Mouse (Mus musculus): Measurements from ENCODE around the gene Tmem44. TPM values are rescaled to one million over a fixed set of nuclear protein-coding genes. Genes with fewer than 3 reads are reported as not detected.

Gene Tmem44
- polyA plus RNA-seq, 1 experiment from 2014 or later = 19.3 TPM

DNA sequence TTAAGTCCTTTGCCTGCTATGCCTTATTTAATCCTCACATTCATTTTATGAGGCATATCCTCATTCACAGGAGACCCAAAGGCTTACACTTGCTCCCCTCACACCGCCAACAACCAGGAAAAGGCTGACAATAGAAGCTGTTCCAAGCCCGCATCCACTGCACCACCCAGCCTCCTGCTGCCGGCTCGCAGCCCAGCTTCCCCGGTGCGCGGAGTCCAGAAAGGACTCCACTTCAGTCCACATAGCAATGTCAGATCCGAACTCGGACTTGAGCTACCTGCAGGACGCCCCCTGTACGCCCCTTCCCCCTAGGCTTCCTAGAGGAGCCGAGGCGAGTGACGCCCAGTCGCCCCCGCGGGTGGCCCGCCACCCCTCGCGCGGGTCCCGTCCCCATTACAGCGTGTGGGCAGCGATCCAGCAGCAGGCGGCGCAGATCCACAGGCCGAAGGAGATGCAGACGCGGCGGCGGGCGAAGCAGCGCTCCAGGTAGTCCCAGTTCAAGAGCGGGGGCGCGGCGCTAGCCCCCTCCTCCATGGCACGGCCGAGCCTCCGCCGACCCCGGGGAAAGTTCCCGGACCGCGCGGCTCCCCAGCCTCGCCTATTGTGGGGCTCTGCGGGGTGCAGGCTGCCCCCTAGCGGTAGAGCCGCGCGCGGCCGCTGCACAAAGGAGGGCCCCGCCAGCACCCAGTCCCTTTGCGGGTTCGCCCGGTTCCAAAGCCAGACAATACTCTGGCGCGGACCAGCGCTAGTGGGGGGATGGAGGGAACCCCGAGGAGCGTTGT is 485 bp downstream of the Tmem44 start:
- peaks cover 23% of the 10 kb centered on the region; the same call in 1 of the 2 replicates for H3K36me3 ChIP-seq
- peak overlapping the region; percentile 84 for H3K4me3 ChIP-seq
- peak overlapping the region; percentile 72 for H3K27ac ChIP-seq
- H3K4me1 ChIP-seq (replicated peaks) = peaks cover 34% of the 10 kb centered on the region
- H3K4me2 ChIP-seq = peak overlapping the region; percentile 80
- peak; percentile 76 for ATAC-seq (replicated peaks; ENCODE audit: insufficient number of reproducible peaks, insufficient read depth, low FRiP score, low read depth)
- H3K9ac ChIP-seq = peak overlapping the region; percentile 96
- WGBS = under 1% methylated on average over 59 of the region's 63 CpGs
- no peaks in the 10 kb centered on the region for H3K27me3 ChIP-seq
- peaks cover 4% of the 10 kb centered on the region for H3K9me3 ChIP-seq (replicated peaks)

DNA sequence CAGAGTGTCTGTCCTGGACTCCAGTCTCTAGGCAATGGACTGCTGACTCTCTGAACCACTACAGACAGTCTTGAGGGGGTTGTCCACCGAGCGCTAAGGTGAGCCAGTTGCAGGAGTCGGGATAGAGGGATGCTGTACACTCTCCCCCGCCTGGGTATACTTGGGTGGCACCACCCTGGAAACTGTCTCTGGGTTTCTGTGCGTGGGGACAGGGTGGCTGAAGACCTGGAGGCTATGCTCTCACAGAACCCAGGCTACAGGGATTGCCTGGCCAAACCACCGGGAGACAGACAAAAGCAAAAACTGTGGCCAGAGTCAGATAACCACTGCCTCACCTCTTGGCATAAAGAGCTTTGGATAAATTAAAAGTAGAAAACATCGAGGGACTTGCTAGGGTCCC is 1.1 kb downstream of the Tmem44 start:
- H3K4me1 ChIP-seq (replicated peaks) = peaks cover 34% of the 10 kb centered on the region
- H3K4me3 ChIP-seq = peak overlapping the region; percentile 84
- H3K9me3 ChIP-seq (replicated peaks) = no peaks in the 10 kb centered on the region
- H3K27me3 ChIP-seq = no peaks in the 10 kb centered on the region
- WGBS = 79% methylated on average over 7 of the region's 7 CpGs
- no peak overlapping the region for H3K27ac ChIP-seq
- peak overlapping the region; percentile 96 for H3K9ac ChIP-seq
- H3K4me2 ChIP-seq = peak overlapping the region; percentile 80
- peaks cover 26% of the 10 kb centered on the region; the same call in 1 of the 2 replicates for H3K36me3 ChIP-seq
- ATAC-seq (replicated peaks; ENCODE audit: insufficient number of reproducible peaks, insufficient read depth, low FRiP score, low read depth) = no peak

DNA sequence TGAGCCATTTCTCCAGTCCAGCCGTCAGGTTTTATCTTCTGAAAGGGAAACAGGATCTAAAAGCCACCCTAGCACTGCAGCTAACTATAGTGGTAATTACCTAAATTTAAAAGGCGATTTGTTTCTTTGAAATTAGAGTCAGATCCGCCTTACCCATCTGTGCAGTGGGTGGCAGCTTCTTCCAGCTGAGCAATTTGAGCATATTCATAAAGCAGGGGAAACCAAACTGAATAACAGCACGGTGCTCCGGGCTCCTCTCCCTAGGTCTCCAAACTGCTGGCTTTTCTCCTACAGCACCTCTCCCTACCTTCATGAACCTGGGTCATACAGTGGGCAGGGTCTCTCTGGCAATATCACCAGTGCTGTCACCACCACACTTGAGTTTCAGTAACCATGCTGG is 2.4 kb downstream of the Tmem44 start:
- 84% methylated on average over 5 of the region's 5 CpGs for WGBS
- no peak overlapping the region for H3K9ac ChIP-seq
- no peak for ATAC-seq (replicated peaks; ENCODE audit: insufficient number of reproducible peaks, insufficient read depth, low FRiP score, low read depth)
- H3K4me2 ChIP-seq = no peak overlapping the region
- H3K27me3 ChIP-seq = no peaks in the 10 kb centered on the region
- H3K4me1 ChIP-seq (replicated peaks) = peaks cover 30% of the 10 kb centered on the region
- H3K9me3 ChIP-seq (replicated peaks) = no peaks in the 10 kb centered on the region
- no peak overlapping the region for H3K4me3 ChIP-seq
- H3K36me3 ChIP-seq = peaks cover 26% of the 10 kb centered on the region; the same call in 1 of the 2 replicates
- no peak overlapping the region for H3K27ac ChIP-seq

DNA sequence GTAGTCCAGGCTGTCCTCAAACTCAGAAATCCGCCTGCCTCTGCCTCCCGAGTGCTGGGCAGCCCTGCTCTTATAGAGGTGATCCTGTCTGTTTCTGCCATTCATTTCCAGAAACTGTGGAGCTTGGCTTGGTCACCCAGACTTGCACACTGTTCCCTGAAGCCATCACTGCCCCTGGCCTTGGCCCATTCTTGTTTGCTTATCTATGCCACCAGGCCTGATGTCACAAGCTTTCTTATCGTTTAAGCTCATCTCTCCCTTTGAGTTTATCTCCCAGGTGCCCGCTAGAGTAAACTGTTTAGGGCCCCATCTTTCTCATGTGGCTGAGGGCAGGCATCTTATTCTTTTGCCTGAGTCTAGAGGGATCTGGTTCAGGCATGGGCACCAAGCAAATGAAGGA is 5.9 kb downstream of the Tmem44 start:
- H3K27ac ChIP-seq = no peak overlapping the region
- no peak overlapping the region for H3K4me3 ChIP-seq
- 79% methylated on average over 4 of the region's 4 CpGs for WGBS
- H3K4me2 ChIP-seq = no peak overlapping the region
- H3K9ac ChIP-seq = no peak overlapping the region
- peaks cover 26% of the 10 kb centered on the region; the same call in 1 of the 2 replicates for H3K36me3 ChIP-seq
- ATAC-seq (replicated peaks; ENCODE audit: insufficient number of reproducible peaks, insufficient read depth, low FRiP score, low read depth) = no peak
- H3K27me3 ChIP-seq = no peaks in the 10 kb centered on the region
- H3K9me3 ChIP-seq (replicated peaks) = no peaks in the 10 kb centered on the region
- H3K4me1 ChIP-seq (replicated peaks) = peaks cover 24% of the 10 kb centered on the region

DNA sequence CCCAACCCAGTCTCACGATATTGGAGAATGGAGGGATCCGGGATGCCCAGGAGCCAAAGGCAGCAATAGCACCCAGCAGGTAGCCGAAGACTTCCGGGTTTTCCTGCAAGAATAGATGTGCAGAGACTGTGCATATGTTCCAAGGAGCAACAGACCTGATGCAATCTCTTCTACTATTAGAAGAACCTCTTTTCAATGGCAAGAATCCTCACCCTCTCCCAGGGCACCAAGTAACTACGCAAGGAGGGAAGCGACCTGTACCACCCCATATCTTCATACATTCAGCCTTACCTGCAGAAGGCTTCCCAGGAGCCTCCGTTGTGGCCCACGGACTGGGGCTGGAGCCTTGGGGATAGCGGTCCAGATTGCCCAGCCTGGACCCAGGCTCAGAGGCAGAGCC is 7.3 kb downstream of the Tmem44 start:
- Histone ChIP-seq H3K27me3 (no peaks in the 10 kb centered on the region), H3K4me1 (replicated peaks) (peaks cover 21% of the 10 kb centered on the region), H3K9ac (no peak overlapping the region), H3K9me3 (replicated peaks) (no peaks in the 10 kb centered on the region), H3K4me3 (no peak overlapping the region), H3K4me2 (no peak overlapping the region), H3K27ac (no peak overlapping the region), H3K36me3 (peaks cover 26% of the 10 kb centered on the region; the same call in 1 of the 2 replicates)
- no peak for ATAC-seq (replicated peaks; ENCODE audit: insufficient number of reproducible peaks, insufficient read depth, low FRiP score, low read depth)
- 86% methylated on average over 9 of the region's 9 CpGs for WGBS

DNA sequence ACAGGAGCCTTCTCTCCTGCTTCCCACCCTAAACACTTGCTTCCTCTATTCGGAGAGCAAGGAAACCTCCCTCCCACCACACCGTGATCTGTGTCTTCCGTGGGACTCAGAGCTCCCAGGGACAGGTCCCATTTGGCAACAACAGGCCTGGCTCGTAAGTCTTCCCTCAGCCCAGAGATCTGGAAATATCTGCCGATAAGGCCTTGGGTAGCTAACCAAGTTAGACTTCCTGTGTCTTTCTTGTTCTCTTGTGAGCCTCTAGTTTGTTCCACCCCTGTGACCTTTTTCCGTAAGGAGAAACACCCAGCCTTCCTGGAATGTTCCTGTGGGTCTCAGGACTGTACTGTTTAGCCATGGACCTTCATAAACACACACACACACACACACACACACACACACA is 7.8 kb downstream of the Tmem44 start:
- peaks cover 26% of the 10 kb centered on the region; the same call in 1 of the 2 replicates for H3K36me3 ChIP-seq
- H3K4me2 ChIP-seq = no peak overlapping the region
- no peak overlapping the region for H3K9ac ChIP-seq
- ATAC-seq (replicated peaks; ENCODE audit: insufficient number of reproducible peaks, insufficient read depth, low FRiP score, low read depth) = no peak
- H3K4me3 ChIP-seq = no peak overlapping the region
- 63% methylated on average over 6 of the region's 6 CpGs for WGBS
- H3K9me3 ChIP-seq (replicated peaks) = no peaks in the 10 kb centered on the region
- no peaks in the 10 kb centered on the region for H3K27me3 ChIP-seq
- H3K4me1 ChIP-seq (replicated peaks) = peaks cover 21% of the 10 kb centered on the region
- 0 out of 2 replicates have a peak overlapping the region, but pooled peaks have one; percentile 16 for H3K27ac ChIP-seq

DNA sequence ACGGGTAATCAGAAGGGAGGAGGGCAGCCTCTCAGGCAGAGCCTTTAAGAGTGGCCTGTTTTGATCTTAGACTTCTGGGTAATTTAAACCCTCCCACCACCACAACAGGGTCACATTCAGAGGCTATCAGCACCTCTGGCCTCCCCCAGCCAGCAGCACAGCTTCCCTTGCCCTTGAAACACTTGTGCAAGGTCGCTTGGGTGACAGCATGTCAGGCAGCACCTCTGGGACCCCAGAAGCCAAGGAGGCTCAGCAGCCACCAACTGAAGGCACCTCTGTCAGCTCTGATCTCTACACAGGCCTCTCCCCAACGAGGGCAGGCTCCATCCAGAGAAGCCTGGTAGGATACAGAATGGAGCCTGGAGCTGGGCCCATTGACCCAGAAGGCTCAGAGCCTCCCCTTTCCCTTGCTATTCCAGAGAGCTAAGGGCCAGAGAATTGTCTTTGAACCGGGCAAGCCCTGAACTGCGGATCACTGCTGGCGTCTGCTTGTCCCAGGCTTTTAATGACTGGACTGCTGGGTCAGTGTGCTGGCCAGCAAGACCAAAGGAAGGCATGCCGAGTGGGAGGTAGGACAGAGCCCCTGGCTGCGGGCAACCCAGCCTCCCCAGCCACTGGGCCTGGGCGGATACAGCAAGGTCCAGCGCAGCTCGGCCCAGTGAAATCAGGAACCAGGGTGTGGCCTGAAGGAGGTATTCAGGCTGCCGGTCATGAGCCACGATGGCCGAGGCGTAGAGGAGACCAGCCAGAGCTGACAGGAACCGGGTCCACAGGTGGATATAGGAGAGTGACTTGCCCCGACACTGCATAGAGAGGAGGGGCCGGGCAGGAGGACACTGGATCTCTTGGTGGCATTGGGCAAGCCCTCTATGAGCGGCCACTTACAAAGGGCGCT is 10.3 kb downstream of the Tmem44 start:
- WGBS = 49% methylated on average over 20 of the region's 20 CpGs
- ATAC-seq (replicated peaks; ENCODE audit: insufficient number of reproducible peaks, insufficient read depth, low FRiP score, low read depth) = peak; percentile 58
- H3K4me3 ChIP-seq = peak overlapping the region; percentile 27
- H3K9me3 ChIP-seq (replicated peaks) = no peaks in the 10 kb centered on the region
- peak overlapping the region; percentile 82 for H3K27ac ChIP-seq
- H3K36me3 ChIP-seq = peaks cover 8% of the 10 kb centered on the region; the same call in 1 of the 2 replicates
- no peaks in the 10 kb centered on the region for H3K27me3 ChIP-seq
- peaks cover 32% of the 10 kb centered on the region for H3K4me1 ChIP-seq (replicated peaks)
- peak overlapping the region; percentile 45 for H3K9ac ChIP-seq
- H3K4me2 ChIP-seq = peak overlapping the region; percentile 51

DNA sequence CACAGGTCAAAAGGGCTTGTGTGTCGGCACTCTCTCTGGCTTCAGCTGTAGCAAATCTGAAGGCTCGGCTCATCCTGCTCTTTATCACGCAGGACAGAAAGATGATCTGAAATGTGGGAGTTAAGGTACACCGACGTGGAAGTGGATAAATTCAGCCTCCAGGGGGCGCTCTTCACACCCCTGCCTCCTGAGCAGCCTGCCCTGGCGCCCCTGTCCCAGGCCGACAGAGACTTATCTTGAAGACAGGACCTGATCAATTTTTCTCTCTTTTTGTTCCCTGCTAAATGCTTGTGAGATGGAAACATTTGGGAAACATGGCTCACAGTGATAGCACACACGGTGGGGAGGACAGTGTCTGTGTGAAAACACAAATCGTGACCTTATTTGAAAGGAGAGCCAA is 11.2 kb downstream of the Tmem44 start:
- Histone ChIP-seq H3K4me3 (no peak overlapping the region), H3K27me3 (no peaks in the 10 kb centered on the region), H3K4me2 (no peak overlapping the region), H3K9me3 (replicated peaks) (no peaks in the 10 kb centered on the region), H3K36me3 (no peaks in the 10 kb centered on the region; the same call in 1 of the 2 replicates), H3K4me1 (replicated peaks) (peaks cover 32% of the 10 kb centered on the region), H3K9ac (no peak overlapping the region), H3K27ac (peak overlapping the region; percentile 82)
- no peak for ATAC-seq (replicated peaks; ENCODE audit: insufficient number of reproducible peaks, insufficient read depth, low FRiP score, low read depth)
- WGBS = 19% methylated on average over 10 of the region's 10 CpGs

DNA sequence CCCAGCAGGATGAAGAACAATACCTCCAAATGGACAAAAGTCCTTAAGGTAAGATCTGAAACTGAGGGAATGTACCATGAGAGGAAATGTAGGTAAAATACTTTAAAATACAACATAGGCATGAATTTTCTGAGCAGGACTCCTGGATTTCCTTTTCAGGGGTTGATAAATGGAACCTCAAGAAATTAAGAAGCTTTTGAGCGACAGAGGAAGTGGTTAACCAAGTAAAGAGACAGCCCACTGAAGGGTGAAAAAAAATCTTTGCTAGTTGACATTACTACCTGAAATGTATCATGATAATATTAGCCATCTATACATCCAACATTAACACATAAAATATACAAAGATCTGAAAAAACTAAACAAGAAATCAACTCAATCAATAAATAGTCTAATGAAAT is 15.6 kb downstream of the Tmem44 start:
- no peaks in the 10 kb centered on the region for H3K36me3 ChIP-seq
- no peak overlapping the region for H3K27ac ChIP-seq
- no peak overlapping the region for H3K4me3 ChIP-seq
- H3K4me1 ChIP-seq (replicated peaks) = peaks cover 32% of the 10 kb centered on the region
- no peaks in the 10 kb centered on the region for H3K9me3 ChIP-seq (replicated peaks)
- no peak overlapping the region for H3K9ac ChIP-seq
- no peak for ATAC-seq (replicated peaks; ENCODE audit: insufficient number of reproducible peaks, insufficient read depth, low FRiP score, low read depth)
- no peak overlapping the region for H3K4me2 ChIP-seq
- 89% methylated on average over 1 of the region's 1 CpGs for WGBS
- no peaks in the 10 kb centered on the region for H3K27me3 ChIP-seq

DNA sequence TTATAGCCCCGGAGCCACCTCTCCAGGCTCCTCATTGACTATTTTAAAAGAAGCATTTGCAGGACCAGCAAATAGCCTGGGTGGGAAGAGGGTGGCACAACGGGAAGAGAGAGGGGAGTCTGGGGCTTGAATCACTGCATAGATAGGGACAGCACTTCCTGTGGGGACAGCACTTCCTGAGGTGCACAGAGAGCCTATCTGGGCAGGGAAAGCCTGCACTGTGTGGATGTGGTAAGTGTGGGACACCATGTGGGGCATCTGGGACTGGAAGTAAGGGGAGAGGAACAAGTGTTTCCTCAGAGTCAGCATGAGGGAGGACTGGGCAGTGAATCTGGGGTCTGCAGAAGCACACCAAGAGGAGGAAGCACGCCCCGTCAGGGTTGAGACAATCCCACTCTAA is 17.1 kb downstream of the Tmem44 start:
- WGBS = 60% methylated on average over 4 of the region's 4 CpGs
- H3K27me3 ChIP-seq = no peaks in the 10 kb centered on the region
- peaks cover 22% of the 10 kb centered on the region for H3K4me1 ChIP-seq (replicated peaks)
- H3K27ac ChIP-seq = no peak overlapping the region
- no peak overlapping the region for H3K4me3 ChIP-seq
- ATAC-seq (replicated peaks; ENCODE audit: insufficient number of reproducible peaks, insufficient read depth, low FRiP score, low read depth) = no peak
- H3K9ac ChIP-seq = no peak overlapping the region
- no peak overlapping the region for H3K4me2 ChIP-seq
- peaks cover 10% of the 10 kb centered on the region; the same call in 1 of the 2 replicates for H3K36me3 ChIP-seq
- H3K9me3 ChIP-seq (replicated peaks) = no peaks in the 10 kb centered on the region

DNA sequence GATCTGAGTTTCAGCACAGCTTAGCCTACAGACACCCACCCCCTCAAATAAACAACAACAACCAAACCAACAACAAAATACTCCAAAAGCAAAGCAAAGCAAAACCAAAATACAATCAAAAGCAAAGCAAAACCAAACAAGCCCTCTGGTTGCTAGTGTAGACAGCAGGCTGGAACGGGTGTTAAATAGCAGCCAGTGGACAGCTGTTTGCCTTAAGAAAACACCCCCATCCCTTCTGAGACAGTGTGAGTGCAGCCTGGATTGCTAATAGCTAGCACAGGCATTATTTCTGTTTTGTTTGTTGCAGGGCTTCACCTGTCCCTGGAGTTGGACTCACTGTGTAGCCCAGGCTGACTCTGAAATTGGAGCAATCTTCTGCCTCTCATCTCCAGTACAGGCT is 17.7 kb downstream of the Tmem44 start:
- no peak overlapping the region for H3K4me3 ChIP-seq
- H3K9ac ChIP-seq = no peak overlapping the region
- H3K36me3 ChIP-seq = peaks cover 10% of the 10 kb centered on the region; the same call in 1 of the 2 replicates
- no peaks in the 10 kb centered on the region for H3K9me3 ChIP-seq (replicated peaks)
- H3K27me3 ChIP-seq = no peaks in the 10 kb centered on the region
- H3K4me1 ChIP-seq (replicated peaks) = peaks cover 22% of the 10 kb centered on the region
- no peak overlapping the region for H3K4me2 ChIP-seq
- 64% methylated on average over 1 of the region's 1 CpGs for WGBS
- ATAC-seq (replicated peaks; ENCODE audit: insufficient number of reproducible peaks, insufficient read depth, low FRiP score, low read depth) = no peak
- no peak overlapping the region for H3K27ac ChIP-seq
